Mouse (Mus musculus): ENCODE results near the gene Nr2f2.
A peak's percentile ranks its signal among the peaks of the same experiment; 100 is the strongest.

Nr2f2 gene

GRCm38 (mm10) chr7:70332926-70333664, 33.4 kb downstream of the Nr2f2 start:
- peak in 1 of 2 experiments; percentile 3 for DNase-seq (ENCODE audit: low spot score in 2 of 2)

GRCm38 (mm10) chr7:70332064-70332850, 34.3 kb downstream of the Nr2f2 start:
- DNase-seq (ENCODE audit: low spot score in 2 of 2): peak in 1 of 2 experiments; percentile 11

GRCm38 (mm10) chr7:70331243-70332063, 35.1 kb downstream of the Nr2f2 start:
- peak in 1 of 2 experiments; percentile 42 for DNase-seq (ENCODE audit: low spot score in 2 of 2)

GRCm38 (mm10) chr7:70330761-70331242, 35.7 kb downstream of the Nr2f2 start:
- no peak for DNase-seq (ENCODE audit: low spot score in 2 of 2)

- DNase-seq (ENCODE audit: low spot score in 2 of 2): no peak
Measured at GRCm38 (mm10) chr7:70330207-70330562, 36.4 kb downstream of the Nr2f2 start.

- DNase-seq (ENCODE audit: low spot score in 2 of 2): no peak
Measured at GRCm38 (mm10) chr7:70329521-70330206, 36.9 kb downstream of the Nr2f2 start.

GRCm38 (mm10) chr7:70329037-70329516, 37.5 kb downstream of the Nr2f2 start:
- DNase-seq (ENCODE audit: low spot score in 2 of 2): no peak

GRCm38 (mm10) chr7:70328206-70329036, 38.1 kb downstream of the Nr2f2 start:
- DNase-seq (ENCODE audit: low spot score in 2 of 2): no peak

- no peak for DNase-seq (ENCODE audit: low spot score in 2 of 2)
Measured at GRCm38 (mm10) chr7:70327191-70327590, 39.3 kb downstream of the Nr2f2 start.

GRCm38 (mm10) chr7:70326176-70327035, 40.1 kb downstream of the Nr2f2 start:
- DNase-seq (ENCODE audit: low spot score in 2 of 2): no peak

- no peak for DNase-seq (ENCODE audit: low spot score in 2 of 2)
Measured at GRCm38 (mm10) chr7:70325381-70325780, 41.2 kb downstream of the Nr2f2 start.

- no peak for DNase-seq (ENCODE audit: low spot score in 2 of 2)
Measured at GRCm38 (mm10) chr7:70324541-70324940, 42.0 kb downstream of the Nr2f2 start.

GRCm38 (mm10) chr7:70324041-70324440, 42.5 kb downstream of the Nr2f2 start:
- no peak for DNase-seq (ENCODE audit: low spot score in 2 of 2)

GRCm38 (mm10) chr7:70305716-70306115, 60.8 kb downstream of the Nr2f2 start:
- no peak for DNase-seq (ENCODE audit: low spot score in 2 of 2)

GRCm38 (mm10) chr7:70304426-70304825, 62.1 kb downstream of the Nr2f2 start:
- DNase-seq (ENCODE audit: low spot score in 2 of 2): no peak

All from right cerebral cortex, adult 2 months (tissue).